Mouse (Mus musculus) kidney, embryonic 14.5 days (tissue): Measurements from ENCODE around the gene Sart3. TPM values are rescaled to one million over a fixed set of nuclear protein-coding genes. Genes with fewer than 3 reads are reported as not detected.
A peak's percentile ranks its signal among the peaks of the same experiment; 100 is the strongest.

Source experiments
- ATAC-seq: fragments of 200-750 bp; cut with Nextera tagmentation; 2 replicates; pipeline ENCODE4 v1.8.0; 2017; ENCODE audit warnings: moderate number of reproducible peaks, mild to moderate bottlenecking, moderate TSS enrichment, moderate library complexity; ENCODE audit not compliant: low FRiP score, low TSS enrichment
- H3K27ac ChIP-seq: fragments of 300-500 bp; sonication (generic); 2 replicates; pipeline ENCODE4 v1.5.1; 2014; ENCODE audit warnings: low read depth, mild to moderate bottlenecking, low read length, moderate library complexity, mixed read lengths
- H3K27me3 ChIP-seq: fragments of 300-500 bp; sonication (generic); 2 replicates; pipeline ENCODE4 v1.6.1; 2014; ENCODE audit warnings: mild to moderate bottlenecking, low read length; ENCODE audit not compliant: control insufficient read depth, insufficient read depth
- H3K36me3 ChIP-seq: fragments of 300-500 bp; sonication (generic); 2 replicates; pipeline ENCODE4 v1.6.1; 2014; ENCODE audit warnings: low read length, mixed read lengths; ENCODE audit not compliant: control insufficient read depth, insufficient read depth
- H3K4me1 ChIP-seq: fragments of 300-500 bp; sonication (generic); 2 replicates; pipeline ENCODE4 v1.6.1; 2014; ENCODE audit warnings: low read length, mixed read lengths; ENCODE audit not compliant: control insufficient read depth, insufficient read depth
- H3K4me2 ChIP-seq: fragments of 300-500 bp; sonication (generic); replicated peaks from 2 replicates; pipeline ENCODE4 v1.6.1; 2014; ENCODE audit warnings: low read depth, mild to moderate bottlenecking, low read length
- H3K4me3 ChIP-seq: fragments of 300-500 bp; sonication (generic); 2 replicates; pipeline ENCODE4 v1.5.1; 2014; ENCODE audit warnings: mild to moderate bottlenecking, low read length
- H3K9ac ChIP-seq: fragments of 300-500 bp; sonication (generic); 2 replicates; pipeline ENCODE4 v1.6.1; 2014; ENCODE audit warnings: low read depth, mild to moderate bottlenecking, low read length, moderate library complexity
- H3K9me3 ChIP-seq: fragments of 300-500 bp; sonication (generic); 2 replicates; pipeline ENCODE4 v1.6.1; 2016; ENCODE audit warnings: low read length; ENCODE audit not compliant: control insufficient read depth
- WGBS: fragments of 180-500 bp; shearing (Covaris S2); extraction: QIAGEN DNeasy Blood & Tissue Kit; methylation state at CpG from one replicate; pipeline ENCODE4 v1.1.7; 2014; 5-methylcytosine and 5-hydroxymethylcytosine counted together
- polyA plus RNA-seq: library from polyadenylated mRNA; unstranded; fragments of >200 nt; fragmentation: Nextera tagmentation; extraction: Ambion mirVana; gene quantifications from 2 replicates; pipeline ENCODE4 v1.2.1, GENCODE M21; 2014

Sart3 gene
- polyA plus RNA-seq, 1 experiment from 2014 or later = 53.0 TPM

- WGBS = 95% methylated on average over 4 of the region's 4 CpGs
- Histone ChIP-seq H3K36me3 (no peaks in the 10 kb centered on the region), H3K4me2 (no peak overlapping the region), H3K4me3 (no peak overlapping the region), H3K27me3 (no peaks in the 10 kb centered on the region), H3K9me3 (peaks cover 4% of the 10 kb centered on the region; the same call in 1 of the 2 replicates), H3K27ac (no peak overlapping the region), H3K9ac (no peak overlapping the region), H3K4me1 (0 out of 2 replicates have a peak, but pooled peaks cover 2% of the 10 kb centered on the region)
- ATAC-seq = no peak
Observed at GRCm38 (mm10) chr5:113810111-113810510, 37.8 kb upstream of the Sart3 start.

GRCm38 (mm10) chr5:113808177-113808576 lies 35.9 kb upstream of the Sart3 start:
- WGBS = 77% methylated on average over 2 of the region's 2 CpGs
- no peak overlapping the region for H3K4me2 ChIP-seq
- no peak overlapping the region for H3K9ac ChIP-seq
- ATAC-seq = no peak
- H3K4me3 ChIP-seq = no peak overlapping the region
- H3K36me3 ChIP-seq = no peaks in the 10 kb centered on the region
- H3K27ac ChIP-seq = no peak overlapping the region
- H3K27me3 ChIP-seq = no peaks in the 10 kb centered on the region
- H3K9me3 ChIP-seq = peaks cover 4% of the 10 kb centered on the region; the same call in 1 of the 2 replicates
- 0 out of 2 replicates have a peak, but pooled peaks cover 2% of the 10 kb centered on the region for H3K4me1 ChIP-seq

- peaks cover 4% of the 10 kb centered on the region; the same call in 1 of the 2 replicates for H3K9me3 ChIP-seq
- no peak for ATAC-seq
- H3K4me1 ChIP-seq = 0 out of 2 replicates have a peak, but pooled peaks cover 2% of the 10 kb centered on the region
- H3K4me2 ChIP-seq = no peak overlapping the region
- H3K4me3 ChIP-seq = no peak overlapping the region
- no peaks in the 10 kb centered on the region for H3K27me3 ChIP-seq
- H3K9ac ChIP-seq = no peak overlapping the region
- no peak overlapping the region for H3K27ac ChIP-seq
- 58% methylated on average over 9 of the region's 9 CpGs for WGBS
- no peaks in the 10 kb centered on the region for H3K36me3 ChIP-seq
Observed at GRCm38 (mm10) chr5:113807712-113808111, 35.4 kb upstream of the Sart3 start.

- no peak for ATAC-seq
- Histone ChIP-seq H3K9ac (no peak overlapping the region), H3K27me3 (no peaks in the 10 kb centered on the region), H3K4me3 (no peak overlapping the region), H3K9me3 (peaks cover under 1% of the 10 kb centered on the region; the same call in 1 of the 2 replicates), H3K36me3 (no peaks in the 10 kb centered on the region), H3K27ac (no peak overlapping the region), H3K4me1 (0 out of 2 replicates have a peak, but pooled peaks cover 2% of the 10 kb centered on the region), H3K4me2 (no peak overlapping the region)
- 23% methylated on average over 10 of the region's 10 CpGs for WGBS
Observed at GRCm38 (mm10) chr5:113806414-113806813, 34.1 kb upstream of the Sart3 start.

GRCm38 (mm10) chr5:113805301-113805700 lies 33.0 kb upstream of the Sart3 start:
- ATAC-seq = no peak
- Histone ChIP-seq H3K27me3 (no peaks in the 10 kb centered on the region), H3K36me3 (no peaks in the 10 kb centered on the region), H3K9me3 (no peaks in the 10 kb centered on the region), H3K4me1 (peaks cover 7% of the 10 kb centered on the region; the same call in 1 of the 2 replicates), H3K9ac (no peak overlapping the region), H3K4me3 (no peak overlapping the region), H3K27ac (no peak overlapping the region), H3K4me2 (no peak overlapping the region)
- 90% methylated on average over 9 of the region's 9 CpGs for WGBS

- H3K4me1 ChIP-seq = peaks cover 8% of the 10 kb centered on the region; the same call in 1 of the 2 replicates
- H3K4me3 ChIP-seq = no peak overlapping the region
- no peak overlapping the region for H3K9ac ChIP-seq
- no peaks in the 10 kb centered on the region for H3K36me3 ChIP-seq
- no peaks in the 10 kb centered on the region for H3K27me3 ChIP-seq
- H3K9me3 ChIP-seq = no peaks in the 10 kb centered on the region
- H3K27ac ChIP-seq = no peak overlapping the region
- no peak for ATAC-seq
- no peak overlapping the region for H3K4me2 ChIP-seq
- WGBS = 52% methylated on average over 7 of the region's 7 CpGs
Observed at GRCm38 (mm10) chr5:113804395-113804966, 32.2 kb upstream of the Sart3 start.

- H3K9ac ChIP-seq = peak within 1 kb of the TSS; percentile 48; the same call in 1 of the 2 replicates
- peak within 1 kb of the TSS; percentile 24 for H3K4me2 ChIP-seq
- peaks cover 25% of the 10 kb centered on the region for H3K4me1 ChIP-seq
- no peaks in the 10 kb centered on the region for H3K27me3 ChIP-seq
- H3K4me3 ChIP-seq = peak within 1 kb of the TSS; percentile 28
- peak within 1 kb of the TSS; percentile 12; the same call in 1 of the 2 replicates for H3K27ac ChIP-seq
- no peaks in the 10 kb centered on the region for H3K9me3 ChIP-seq
- peak; percentile 88 for ATAC-seq
- WGBS = 1% methylated on average over 11 of the region's 11 CpGs
- peaks cover 2% of the 10 kb centered on the region; the same call in 1 of the 2 replicates for H3K36me3 ChIP-seq
Observed at GRCm38 (mm10) chr5:113800280-113800679, 28.0 kb upstream of the Sart3 start, which contains the start of gene Tmem119. Tmem119 (minus strand) TSS chr5:113800516.

- H3K4me3 ChIP-seq = peak overlapping the region; percentile 28
Observed at GRCm38 (mm10) chr5:113799691-113800090, 27.4 kb upstream of the Sart3 start.

GRCm38 (mm10) chr5:113798525-113798924 lies 26.2 kb upstream of the Sart3 start:
- no peak overlapping the region for H3K9ac ChIP-seq
- H3K27ac ChIP-seq = no peak overlapping the region

More at GRCm38 (mm10) chr5:113799691-113800090, 27.4 kb upstream of the Sart3 start:
- peaks cover 25% of the 10 kb centered on the region for H3K4me1 ChIP-seq
- no peak for ATAC-seq
- H3K9ac ChIP-seq = peak overlapping the region; percentile 48; the same call in 1 of the 2 replicates
- 41% methylated on average over 5 of the region's 5 CpGs for WGBS
- no peaks in the 10 kb centered on the region for H3K9me3 ChIP-seq
- H3K4me2 ChIP-seq = peak overlapping the region; percentile 24
- peaks cover 5% of the 10 kb centered on the region; the same call in 1 of the 2 replicates for H3K36me3 ChIP-seq
- H3K27me3 ChIP-seq = no peaks in the 10 kb centered on the region
- H3K27ac ChIP-seq = peak overlapping the region; percentile 9; the same call in 1 of the 2 replicates

More at GRCm38 (mm10) chr5:113798525-113798924, 26.2 kb upstream of the Sart3 start:
- peaks cover 25% of the 10 kb centered on the region for H3K4me1 ChIP-seq
- no peaks in the 10 kb centered on the region for H3K27me3 ChIP-seq
- peak overlapping the region; percentile 24 for H3K4me2 ChIP-seq
- peak overlapping the region; percentile 28; the same call in 1 of the 2 replicates for H3K4me3 ChIP-seq
- 74% methylated on average over 9 of the region's 9 CpGs for WGBS
- no peak for ATAC-seq
- H3K36me3 ChIP-seq = peaks cover 5% of the 10 kb centered on the region; the same call in 1 of the 2 replicates
- no peaks in the 10 kb centered on the region for H3K9me3 ChIP-seq
